Mouse (Mus musculus) liver, adult (tissue): ENCODE data around the gene Rpl37.

Experiments
- GATA4 ChIP-seq: IDR thresholded peaks from 2 replicates; pipeline ENCODE4 v1.6.1; 2014; ENCODE audit warnings: mild to moderate bottlenecking, low read length; ENCODE audit not compliant: insufficient replicate concordance

Gene Rpl37

GRCm38 (mm10) chr15:5139366-5139765 lies 22.9 kb downstream of the Rpl37 start:
- TF ChIP-seq GATA4, result no peak

GRCm38 (mm10) chr15:5139863-5140262 lies 23.4 kb downstream of the Rpl37 start:
- TF ChIP-seq GATA4, result no peak

- TF ChIP-seq GATA4, result no peak
These were observed 23.9 kb downstream of the Rpl37 start for GRCm38 (mm10) chr15:5140357-5140756.

GRCm38 (mm10) chr15:5142047-5142446 lies 25.6 kb downstream of the Rpl37 start:
- TF ChIP-seq GATA4, result no peak

- TF ChIP-seq GATA4, result no peak
These were observed 26.3 kb downstream of the Rpl37 start for GRCm38 (mm10) chr15:5142714-5143113.

GRCm38 (mm10) chr15:5143361-5144020 lies 27.0 kb downstream of the Rpl37 start, which contains the start of gene Prkaa1:
TSS of gene Prkaa1 (plus strand) at chr15:5143861.
- no peak for TF ChIP-seq GATA4

- no peak for TF ChIP-seq GATA4
These were observed 27.8 kb downstream of the Rpl37 start for GRCm38 (mm10) chr15:5144021-5144778.

- TF ChIP-seq GATA4, result no peak
These were observed 28.9 kb downstream of the Rpl37 start for GRCm38 (mm10) chr15:5145196-5145945.

GRCm38 (mm10) chr15:5149187-5149586 lies 32.7 kb downstream of the Rpl37 start:
- TF ChIP-seq GATA4, result no peak

GRCm38 (mm10) chr15:5152171-5152570 lies 35.7 kb downstream of the Rpl37 start:
- TF ChIP-seq GATA4, result no peak

GRCm38 (mm10) chr15:5154621-5155020 lies 38.2 kb downstream of the Rpl37 start:
- no peak for TF ChIP-seq GATA4

- TF ChIP-seq GATA4, result no peak
These were observed 38.6 kb downstream of the Rpl37 start for GRCm38 (mm10) chr15:5155093-5155492.

- TF ChIP-seq GATA4, result no peak
These were observed 39.9 kb downstream of the Rpl37 start for GRCm38 (mm10) chr15:5156355-5156754.

- TF ChIP-seq GATA4, result no peak
These were observed 40.9 kb downstream of the Rpl37 start for GRCm38 (mm10) chr15:5157386-5157785.

GRCm38 (mm10) chr15:5158827-5159226 lies 42.4 kb downstream of the Rpl37 start:
- no peak for TF ChIP-seq GATA4
